Mouse (Mus musculus) MEL (cell line): ENCODE measurements around the gene Zfp638. TPM values are rescaled to one million over a fixed set of nuclear protein-coding genes. Genes with fewer than 3 reads are reported as not detected.

Experiments used
- DNase-seq: peaks from one replicate; pipeline ENCODE4 v3.0.0; 2011; ENCODE audit warnings: low read depth, low spot score
- H3K27ac ChIP-seq: 2 replicates; pipeline ENCODE4 v1.5.1; 2012; ENCODE audit warnings: low read depth, mild to moderate bottlenecking, control low read depth, low read length, moderate library complexity; ENCODE audit not compliant: control insufficient read depth
- H3K27me3 ChIP-seq, 2 experiments: fragments of 150-350 bp in 1 of 2; sonication (generic) in 1 of 2; 2 replicates each; pipeline ENCODE4 v1.6.1; 2012; ENCODE audit warnings: low read length in 2 of 2, mild to moderate bottlenecking in 2 of 2, improper control_type of control experiment in 1 of 2, moderate library complexity in 1 of 2; ENCODE audit not compliant: insufficient read depth in 2 of 2, control insufficient read depth in 1 of 2
- H3K36me3 ChIP-seq, 2 experiments: 2 replicates each; pipeline ENCODE4 v1.6.1; 2012 to 2014; ENCODE audit warnings: low read length in 2 of 2, improper control_type of control experiment in 1 of 2, inconsistent platforms in 1 of 2, mild to moderate bottlenecking in 1 of 2; ENCODE audit not compliant: insufficient read depth in 2 of 2, control insufficient read depth in 1 of 2
- H3K4me1 ChIP-seq, 2 experiments: fragments of 150-350 bp in 1 of 2; sonication (generic) in 1 of 2; 2 replicates each; pipeline ENCODE4 v1.6.1; 2012; ENCODE audit warnings: low read length in 2 of 2, improper control_type of control experiment in 1 of 2, mild to moderate bottlenecking in 1 of 2; ENCODE audit not compliant: insufficient read depth in 2 of 2, control insufficient read depth in 1 of 2
- H3K4me3 ChIP-seq, 2 experiments: fragments of 150-350 bp in 1 of 2; sonication (generic) in 1 of 2; 2 replicates each; pipeline ENCODE4 v1.5.1; 2012; ENCODE audit warnings: low read depth in 2 of 2, low read length in 2 of 2, mild to moderate bottlenecking in 2 of 2, moderate library complexity in 2 of 2, control low read depth in 1 of 2, improper control_type of control experiment in 1 of 2; ENCODE audit not compliant: control insufficient read depth in 1 of 2, insufficient read depth in 1 of 2
- H3K79me2 ChIP-seq: 2 replicates; pipeline ENCODE4 v1.6.1; 2012; ENCODE audit warnings: mild to moderate bottlenecking, low read length, moderate library complexity; ENCODE audit not compliant: control insufficient read depth, poor library complexity, insufficient read depth
- H3K9ac ChIP-seq: 2 replicates; pipeline ENCODE4 v1.6.1; 2012; ENCODE audit warnings: low read depth, mild to moderate bottlenecking, control low read depth, low read length, moderate library complexity; ENCODE audit not compliant: control insufficient read depth, poor library complexity, severe bottlenecking
- H3K9me3 ChIP-seq: fragments of 150-350 bp; sonication (generic); replicated peaks from 2 replicates; pipeline ENCODE4 v1.6.1; 2012; ENCODE audit warnings: mild to moderate bottlenecking, low read length, improper control_type of control experiment, moderate library complexity; ENCODE audit not compliant: insufficient read depth
- ELF1 ChIP-seq: IDR thresholded peaks from 2 replicates; pipeline ENCODE4 v1.6.1; 2014; ENCODE audit warnings: low read depth, mild to moderate bottlenecking, inconsistent platforms, low read length, improper control_type of control experiment, moderate library complexity
- ETS1 ChIP-seq: IDR thresholded peaks from 2 replicates; pipeline ENCODE4 v1.6.1; 2012; ENCODE audit warnings: low read depth, mild to moderate bottlenecking, inconsistent platforms, low read length, improper control_type of control experiment, moderate library complexity
- GABPA ChIP-seq: IDR thresholded peaks from 2 replicates; pipeline ENCODE4 v1.6.1; 2012; ENCODE audit warnings: low read depth, mild to moderate bottlenecking, inconsistent platforms, low read length, improper control_type of control experiment, moderate library complexity
- GATA1 ChIP-seq: IDR thresholded peaks from 2 replicates; pipeline ENCODE4 v1.6.1; 2011; ENCODE audit warnings: low read depth, low read length, improper control_type of control experiment
- HCFC1 ChIP-seq: IDR thresholded peaks from 2 replicates; pipeline ENCODE4 v1.6.1; 2012; ENCODE audit warnings: low read depth, mild to moderate bottlenecking, inconsistent platforms, low read length, improper control_type of control experiment, moderate library complexity
- JUND ChIP-seq: IDR thresholded peaks from 2 replicates; pipeline ENCODE4 v1.6.1; 2011; ENCODE audit warnings: low read depth, mild to moderate bottlenecking, improper control_type of control experiment, low read length
- MAFK ChIP-seq: IDR thresholded peaks from 2 replicates; pipeline ENCODE4 v1.6.1; 2011; ENCODE audit warnings: low read depth, mild to moderate bottlenecking, low read length, improper control_type of control experiment, borderline replicate concordance
- MAX ChIP-seq: IDR thresholded peaks from 2 replicates; pipeline ENCODE4 v1.6.1; 2011; ENCODE audit warnings: low read length, improper control_type of control experiment
- MAZ ChIP-seq: IDR thresholded peaks from 2 replicates; pipeline ENCODE4 v1.6.1; 2012; ENCODE audit warnings: low read depth, mild to moderate bottlenecking, inconsistent platforms, low read length, improper control_type of control experiment
- MEF2A ChIP-seq: IDR thresholded peaks from 2 replicates; pipeline ENCODE4 v1.6.1; 2014; ENCODE audit warnings: low read depth, mild to moderate bottlenecking, inconsistent platforms, low read length, improper control_type of control experiment; ENCODE audit not compliant: poor library complexity, insufficient replicate concordance, severe bottlenecking; ENCODE audit errors: extremely low read depth
- MYB ChIP-seq: IDR thresholded peaks from 2 replicates; pipeline ENCODE4 v1.6.1; 2011; ENCODE audit warnings: mild to moderate bottlenecking, low read depth, low read length, improper control_type of control experiment
- NELFE ChIP-seq: IDR thresholded peaks from 2 replicates; pipeline ENCODE4 v1.6.1; 2011; ENCODE audit warnings: low read depth, low read length, improper control_type of control experiment
- NRF1 ChIP-seq: IDR thresholded peaks from 2 replicates; pipeline ENCODE4 v1.6.1; 2014; ENCODE audit warnings: low read depth, mild to moderate bottlenecking, inconsistent platforms, low read length, improper control_type of control experiment, moderate library complexity; ENCODE audit not compliant: poor library complexity, insufficient read depth, severe bottlenecking
- POLR2A ChIP-seq, 2 experiments: IDR thresholded peaks; 2 replicates each; pipeline ENCODE4 v1.6.1; 2011 to 2012; ENCODE audit warnings: low read length in 2 of 2, mild to moderate bottlenecking in 2 of 2, control low read depth in 1 of 2, improper control_type of control experiment in 1 of 2, low read depth in 1 of 2, moderate library complexity in 1 of 2; ENCODE audit not compliant: control insufficient read depth in 1 of 2, insufficient read depth in 1 of 2, poor library complexity in 1 of 2
- POLR2AphosphoS5 ChIP-seq: IDR thresholded peaks from 2 replicates; pipeline ENCODE4 v1.6.1; 2012; ENCODE audit warnings: low read depth, borderline replicate concordance, mild to moderate bottlenecking, inconsistent platforms, low read length, moderate library complexity, mixed read lengths
- RAD21 ChIP-seq: IDR thresholded peaks from 2 replicates; pipeline ENCODE4 v1.6.1; 2011; ENCODE audit warnings: mild to moderate bottlenecking, low read depth, low read length, improper control_type of control experiment
- RCOR1 ChIP-seq: IDR thresholded peaks from 2 replicates; pipeline ENCODE4 v1.6.1; 2012; ENCODE audit warnings: low read depth, mild to moderate bottlenecking, inconsistent platforms, low read length, improper control_type of control experiment
- SIN3A ChIP-seq: IDR thresholded peaks from 2 replicates; pipeline ENCODE4 v1.6.1; 2012; ENCODE audit warnings: low read length, improper control_type of control experiment, inconsistent platforms
- TAL1 ChIP-seq: IDR thresholded peaks from 2 replicates; pipeline ENCODE4 v1.6.1; 2012; ENCODE audit warnings: mild to moderate bottlenecking, inconsistent platforms, low read length, moderate library complexity, mixed read lengths
- TBP ChIP-seq: IDR thresholded peaks from 2 replicates; pipeline ENCODE4 v1.8.0; 2011; ENCODE audit warnings: low read depth, low read length, improper control_type of control experiment
- TCF12 ChIP-seq: IDR thresholded peaks from 2 replicates; pipeline ENCODE4 v1.6.1; 2014; ENCODE audit warnings: low read depth, mild to moderate bottlenecking, inconsistent platforms, low read length, improper control_type of control experiment, moderate library complexity
- UBTF ChIP-seq: IDR thresholded peaks from 2 replicates; pipeline ENCODE4 v1.6.1; 2012; ENCODE audit warnings: low read depth, mild to moderate bottlenecking, inconsistent platforms, low read length, improper control_type of control experiment, moderate library complexity, borderline replicate concordance; ENCODE audit not compliant: insufficient read depth
- USF2 ChIP-seq, 2 experiments: IDR thresholded peaks; 2 replicates each; pipeline ENCODE4 v1.6.1; 2011 to 2012; ENCODE audit warnings: improper control_type of control experiment in 2 of 2, low read length in 2 of 2, borderline replicate concordance in 1 of 2, inconsistent platforms in 1 of 2, low read depth in 1 of 2, mild to moderate bottlenecking in 1 of 2; ENCODE audit not compliant: insufficient read depth in 1 of 2
- ZC3H11A ChIP-seq: IDR thresholded peaks from 2 replicates; pipeline ENCODE4 v1.6.1; 2012; ENCODE audit warnings: low read depth, mild to moderate bottlenecking, inconsistent platforms, low read length, improper control_type of control experiment
- ZMIZ1 ChIP-seq: IDR thresholded peaks from 2 replicates; pipeline ENCODE4 v1.6.1; 2012; ENCODE audit warnings: low read depth, mild to moderate bottlenecking, inconsistent platforms, low read length, improper control_type of control experiment, moderate library complexity
- polyA plus RNA-seq, 2 experiments: library from polyadenylated mRNA; stranded (reverse) in 1 of 2; unstranded in 1 of 2; fragments of >175 nt in 1 of 2; fragments of >200 nt in 1 of 2; gene quantifications; 2 replicates each; pipeline versions ENCODE4 v1.2.1 to v1.2.4; 2012; ENCODE audit warnings: low replicate concordance in 2 of 2, low read depth in 1 of 2; ENCODE audit not compliant: insufficient read length in 2 of 2, insufficient read depth in 1 of 2, missing spikeins in 1 of 2
- total RNA-seq: library from RNA; depleted of rRNA; stranded (reverse); fragments of 300-350 nt; gene quantifications from 2 replicates; pipeline ENCODE4 v1.2.3, GENCODE M21; 2012

Gene Zfp638
- total and polyA plus RNA-seq, 3 experiments, result 50.1 to 69.0 (median 61.2) TPM

DNA sequence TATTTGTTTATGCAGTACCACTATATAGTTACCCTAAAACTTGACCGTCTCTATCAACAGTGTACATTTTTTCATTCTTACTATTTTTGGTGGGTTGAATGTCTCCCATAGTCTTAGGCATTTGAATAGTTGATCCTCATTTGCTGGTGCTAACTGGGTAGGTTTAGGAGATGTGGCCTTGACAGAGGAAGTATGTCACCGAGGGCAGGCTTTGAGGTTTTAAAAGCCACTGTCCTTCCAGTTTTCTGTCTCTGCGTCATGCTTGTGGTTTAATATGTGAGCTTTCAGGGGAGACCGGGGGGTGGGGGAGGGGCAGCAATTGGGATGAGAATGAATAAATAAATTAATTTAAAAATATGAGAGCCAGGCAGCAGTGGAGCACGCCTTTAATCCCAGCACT is 24.3 kb downstream of the Zfp638 start:
- DNase-seq, result peak; percentile 10
- Histone ChIP-seq H3K27ac (no peak overlapping the region), H3K36me3 (no peaks in the 10 kb centered on the region), H3K9ac (no peak overlapping the region), H3K4me1 (no peaks in the 10 kb centered on the region), H3K27me3 (no peaks in the 10 kb centered on the region), H3K9me3 (no peaks in the 10 kb centered on the region), H3K79me2 (no peaks in the 10 kb centered on the region), H3K4me3 (no peak overlapping the region)
- TF ChIP-seq TAL1, result no peak
- no peak for TF ChIP-seq NRF1
- no peak for TF ChIP-seq NELFE
- no peak for TF ChIP-seq RAD21
- no peak for TF ChIP-seq RCOR1
- no peak for TF ChIP-seq UBTF
- no peak for TF ChIP-seq ETS1
- no peak for TF ChIP-seq TBP
- no peak for TF ChIP-seq MAFK
- TF ChIP-seq MEF2A, result no peak
- no peak for TF ChIP-seq TCF12
- TF ChIP-seq ZC3H11A, result no peak
- no peak for TF ChIP-seq POLR2AphosphoS5
- TF ChIP-seq ELF1, result no peak
- no peak for TF ChIP-seq MAZ
- no peak for TF ChIP-seq MAX
- no peak for TF ChIP-seq JUND
- TF ChIP-seq SIN3A, result no peak

DNA sequence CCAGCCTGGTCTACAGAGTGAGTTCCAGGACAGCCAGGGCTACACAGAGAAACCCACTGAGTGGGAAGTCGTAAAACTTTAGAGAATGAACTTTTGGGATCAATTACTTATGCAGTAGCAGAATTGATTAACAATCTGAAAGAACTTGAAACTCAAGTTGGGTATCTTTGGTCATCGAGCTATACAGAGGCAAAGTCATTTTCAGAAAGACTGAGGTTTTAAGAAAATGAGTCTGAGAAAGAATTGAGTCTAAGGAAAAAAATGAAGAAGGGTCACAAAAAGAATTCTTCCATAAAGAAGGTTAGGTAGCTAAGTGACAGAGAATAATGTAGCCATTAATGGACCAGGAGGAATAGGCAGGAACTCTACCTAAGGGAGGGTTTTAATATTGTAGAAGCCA is 24.8 kb downstream of the Zfp638 start:
- Histone ChIP-seq H3K4me3 (no peak overlapping the region), H3K27me3 (no peaks in the 10 kb centered on the region), H3K9me3 (no peaks in the 10 kb centered on the region), H3K36me3 (no peaks in the 10 kb centered on the region), H3K79me2 (no peaks in the 10 kb centered on the region), H3K9ac (no peak overlapping the region), H3K4me1 (no peaks in the 10 kb centered on the region), H3K27ac (no peak overlapping the region)
- no peak for DNase-seq
- TF ChIP-seq ZMIZ1 (no peak), POLR2A (IDR thresholded peaks at IDR 0.05; ENCODE audit: control insufficient read depth in 1 of 2, insufficient read depth in 1 of 2, low read depth in 1 of 2, low read length in 2 of 2, poor library complexity in 1 of 2) (no peak), MAFK (no peak), USF2 (IDR thresholded peaks at IDR 0.05; ENCODE audit: borderline replicate concordance in 1 of 2, insufficient read depth in 1 of 2, low read depth in 1 of 2, low read length in 2 of 2) (no peak), POLR2AphosphoS5 (no peak), HCFC1 (no peak), GABPA (no peak), ETS1 (no peak), MYB (no peak), TBP (no peak), GATA1 (no peak), MEF2A (no peak)
